Mouse (Mus musculus): ENCODE measurements at regions not wholly inside any gene's neighbourhood (a gene's known extent, or its start where the extent isn't known, plus 50 kb on each side); places are given as distances from the start of the nearest gene placed in this dataset.

DNA sequence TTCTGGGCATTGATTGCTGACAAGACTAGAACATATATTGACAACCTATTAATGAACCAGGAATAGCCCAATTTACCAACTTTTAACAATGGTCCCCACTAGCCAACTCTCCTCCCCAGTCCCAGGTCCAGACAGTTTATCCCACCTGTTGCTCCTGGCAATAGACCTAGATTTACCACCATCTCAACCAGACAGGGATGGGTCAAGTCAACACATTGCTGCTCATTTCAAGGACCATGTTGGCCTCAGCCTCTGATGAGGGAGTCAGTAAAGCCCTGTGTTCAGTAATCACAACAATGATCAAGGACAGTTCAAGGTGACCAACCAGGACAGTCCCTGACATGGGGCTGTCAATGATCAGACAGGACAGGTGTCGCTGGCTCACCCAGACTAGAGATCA is 305.6 kb upstream of the Pabpc6 start:
- no peak for DNase-seq (ENCODE audit: low read depth, low spot score)
- H3K4me1 ChIP-seq (ENCODE audit: control insufficient read depth in 1 of 2, insufficient read depth in 2 of 2, low read length in 2 of 2): no peaks in the 10 kb centered on the region
- no peaks in the 10 kb centered on the region for H3K79me2 ChIP-seq (ENCODE audit: control insufficient read depth, insufficient read depth, low read length, poor library complexity)
- no peak overlapping the region for H3K4me3 ChIP-seq (ENCODE audit: control insufficient read depth in 1 of 2, insufficient read depth in 1 of 2, low read depth in 2 of 2, low read length in 2 of 2)
- H3K9me3 ChIP-seq (replicated peaks; ENCODE audit: insufficient read depth, low read length): no peaks in the 10 kb centered on the region
- H3K9ac ChIP-seq (ENCODE audit: control insufficient read depth, low read depth, low read length, poor library complexity, severe bottlenecking): no peak overlapping the region
- no peak overlapping the region for H3K27ac ChIP-seq (ENCODE audit: control insufficient read depth, low read depth, low read length)
- no peaks in the 10 kb centered on the region; a peak in 1 of 4 replicates for H3K27me3 ChIP-seq (ENCODE audit: control insufficient read depth in 1 of 2, insufficient read depth in 2 of 2, low read length in 2 of 2)
- H3K36me3 ChIP-seq (ENCODE audit: control insufficient read depth in 1 of 2, insufficient read depth in 2 of 2, low read length in 2 of 2): no peaks in the 10 kb centered on the region
- no peak for TF ChIP-seq TCF12 (IDR thresholded peaks at IDR 0.05; ENCODE audit: low read depth, low read length)
- TF ChIP-seq ELF1 (IDR thresholded peaks at IDR 0.05; ENCODE audit: low read depth, low read length): no peak
- TF ChIP-seq USF1 (IDR thresholded peaks at IDR 0.05; ENCODE audit: low read depth, low read length): no peak
- TF ChIP-seq BHLHE40 (IDR thresholded peaks at IDR 0.05; ENCODE audit: borderline replicate concordance, low read depth, low read length): no peak

DNA sequence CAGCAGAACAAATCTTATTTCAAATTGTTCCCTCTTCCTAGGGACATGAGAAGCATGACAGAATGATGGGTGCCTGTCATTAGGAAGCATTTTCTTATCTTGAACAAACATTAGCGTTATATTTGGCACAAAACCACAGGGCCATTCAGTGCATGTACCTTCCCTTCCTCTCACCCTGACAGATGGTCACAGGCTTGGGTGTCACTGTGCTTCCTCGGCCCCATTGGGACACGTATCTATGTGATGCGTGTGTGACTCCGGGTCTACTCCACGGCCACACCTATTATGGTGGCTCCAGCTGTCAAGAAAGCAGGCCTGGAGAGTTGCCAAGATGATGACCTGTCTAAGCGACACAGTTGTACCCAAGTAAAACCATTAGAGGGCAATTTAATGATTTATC is 298.5 kb upstream of the Pabpc6 start:
- Histone ChIP-seq H3K79me2 (ENCODE audit: control insufficient read depth, insufficient read depth, low read length, poor library complexity) (no peaks in the 10 kb centered on the region), H3K9ac (ENCODE audit: control insufficient read depth, low read depth, low read length, poor library complexity, severe bottlenecking) (no peak overlapping the region), H3K9me3 (replicated peaks; ENCODE audit: insufficient read depth, low read length) (no peaks in the 10 kb centered on the region), H3K36me3 (ENCODE audit: control insufficient read depth in 1 of 2, insufficient read depth in 2 of 2, low read length in 2 of 2) (no peaks in the 10 kb centered on the region), H3K27me3 (ENCODE audit: control insufficient read depth in 1 of 2, insufficient read depth in 2 of 2, low read length in 2 of 2) (no peaks in the 10 kb centered on the region), H3K4me3 (ENCODE audit: control insufficient read depth in 1 of 2, insufficient read depth in 1 of 2, low read depth in 2 of 2, low read length in 2 of 2) (no peak overlapping the region), H3K4me1 (ENCODE audit: control insufficient read depth in 1 of 2, insufficient read depth in 2 of 2, low read length in 2 of 2) (no peaks in the 10 kb centered on the region), H3K27ac (ENCODE audit: control insufficient read depth, low read depth, low read length) (no peak overlapping the region)
- DNase-seq (ENCODE audit: low read depth, low spot score): no peak
- TF ChIP-seq MAX (IDR thresholded peaks at IDR 0.05; ENCODE audit: low read length) (no peak), UBTF (IDR thresholded peaks at IDR 0.05; ENCODE audit: borderline replicate concordance, insufficient read depth, low read depth, low read length) (no peak), BHLHE40 (IDR thresholded peaks at IDR 0.05; ENCODE audit: borderline replicate concordance, low read depth, low read length) (no peak), SIN3A (IDR thresholded peaks at IDR 0.05; ENCODE audit: low read length) (no peak), TCF12 (IDR thresholded peaks at IDR 0.05; ENCODE audit: low read depth, low read length) (no peak), CHD1 (IDR thresholded peaks at IDR 0.05; ENCODE audit: low read depth, low read length) (no peak), TAL1 (IDR thresholded peaks at IDR 0.05; ENCODE audit: low read length) (no peak), ELF1 (IDR thresholded peaks at IDR 0.05; ENCODE audit: low read depth, low read length) (no peak), TBP (IDR thresholded peaks at IDR 0.05; ENCODE audit: low read depth, low read length) (no peak), GATA1 (IDR thresholded peaks at IDR 0.05; ENCODE audit: low read depth, low read length) (no peak), ETS1 (IDR thresholded peaks at IDR 0.05; ENCODE audit: low read depth, low read length) (no peak), ZKSCAN1 (IDR thresholded peaks at IDR 0.05; ENCODE audit: low read depth, low read length) (no peak), MAFK (IDR thresholded peaks at IDR 0.05; ENCODE audit: borderline replicate concordance, low read depth, low read length) (no peak), JUND (IDR thresholded peaks at IDR 0.05; ENCODE audit: low read depth, low read length) (no peak), CHD2 (IDR thresholded peaks at IDR 0.05; ENCODE audit: low read length) (no peak), MXI1 (IDR thresholded peaks at IDR 0.05; ENCODE audit: low read depth, low read length) (no peak), MAZ (IDR thresholded peaks at IDR 0.05; ENCODE audit: low read depth, low read length) (no peak), ZMIZ1 (IDR thresholded peaks at IDR 0.05; ENCODE audit: low read depth, low read length) (no peak), E2F4 (IDR thresholded peaks at IDR 0.05; ENCODE audit: borderline replicate concordance, low read depth, low read length) (no peak), USF1 (IDR thresholded peaks at IDR 0.05; ENCODE audit: low read depth, low read length) (no peak)
